Mouse (Mus musculus) hindbrain, embryonic 10.5 days (tissue): ENCODE results near the gene Slc15a5. TPM values are rescaled to one million over a fixed set of nuclear protein-coding genes. Genes with fewer than 3 reads are reported as not detected.
"Not testable (repeated sequence)": the region's sequence is repeated elsewhere in the genome, so short reads cannot be mapped to it uniquely, and the experiment has no call there.

Source experiments
- DNase-seq: peaks from one replicate; pipeline ENCODE4 v3.0.0-alpha.2; 2017; ENCODE audit warnings: low spot score
- H3K27ac ChIP-seq: fragments of 300-500 bp; sonication (generic); 2 replicates; pipeline ENCODE4 v1.5.1; 2016; ENCODE audit warnings: mild to moderate bottlenecking, moderate library complexity
- H3K27me3 ChIP-seq: fragments of 300-500 bp; sonication (generic); 2 replicates; pipeline ENCODE4 v1.6.1; 2016; ENCODE audit warnings: mild to moderate bottlenecking; ENCODE audit not compliant: poor library complexity, insufficient read depth, severe bottlenecking
- H3K36me3 ChIP-seq: fragments of 300-500 bp; sonication (generic); 2 replicates; pipeline ENCODE4 v1.6.1; 2016; ENCODE audit warnings: mild to moderate bottlenecking, moderate library complexity
- H3K4me1 ChIP-seq: fragments of 300-500 bp; sonication (generic); replicated peaks from 2 replicates; pipeline ENCODE4 v1.6.1; 2016; ENCODE audit warnings: mild to moderate bottlenecking
- H3K4me3 ChIP-seq: fragments of 300-500 bp; sonication (generic); 2 replicates; pipeline ENCODE4 v1.5.1; 2016; ENCODE audit warnings: mild to moderate bottlenecking, moderate library complexity
- H3K9me3 ChIP-seq: fragments of 300-500 bp; sonication (generic); 2 replicates; pipeline ENCODE4 v1.6.1; 2016; ENCODE audit warnings: mild to moderate bottlenecking, moderate library complexity
- WGBS: fragments of 180-500 bp; shearing (Covaris S2); methylation state at CpG from one replicate; pipeline ENCODE4 v1.1.7; 2016; 5-methylcytosine and 5-hydroxymethylcytosine counted together
- polyA plus RNA-seq: library from polyadenylated mRNA; unstranded; fragments of >200 nt; fragmentation: Nextera tagmentation; extraction: Ambion mirVana; gene quantifications from 2 replicates; pipeline ENCODE4 v1.2.1, GENCODE M21; 2016

Gene Slc15a5
- not detected in 2 replicates for polyA plus RNA-seq

DNA sequence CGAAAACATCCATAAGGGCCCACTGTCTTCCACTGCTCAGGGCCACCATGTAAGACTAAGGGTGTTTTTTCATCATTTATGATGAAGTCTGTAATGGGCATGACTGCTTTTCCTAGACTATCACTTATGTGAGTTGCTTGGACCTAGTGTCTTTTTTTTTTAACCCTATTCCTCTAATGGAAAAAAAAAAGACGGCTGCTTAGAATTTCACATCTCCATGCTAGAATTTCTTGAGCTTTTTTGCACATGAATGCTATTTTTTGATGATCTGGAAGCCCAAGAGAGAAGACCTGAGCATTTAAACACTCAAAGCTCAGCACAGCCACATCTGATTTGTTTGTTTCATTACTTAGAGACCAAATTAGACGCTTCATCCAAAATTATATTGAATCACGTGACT lies at the start of gene Slc15a5:
Gene Slc15a5 (minus strand): TSS at position 101 of the 400 bp plus-strand sequence.
- H3K4me3 ChIP-seq = no peak within 1 kb of the TSS
- H3K27ac ChIP-seq = no peak within 1 kb of the TSS
- H3K4me1 ChIP-seq = no peaks in the 10 kb centered on the region
- H3K27me3 ChIP-seq = no peaks in the 10 kb centered on the region
- DNase-seq = no peak
- no peaks in the 10 kb centered on the region for H3K36me3 ChIP-seq
- H3K9me3 ChIP-seq = no peaks in the 10 kb centered on the region
- 92% methylated on average over 4 of the region's 4 CpGs for WGBS

DNA sequence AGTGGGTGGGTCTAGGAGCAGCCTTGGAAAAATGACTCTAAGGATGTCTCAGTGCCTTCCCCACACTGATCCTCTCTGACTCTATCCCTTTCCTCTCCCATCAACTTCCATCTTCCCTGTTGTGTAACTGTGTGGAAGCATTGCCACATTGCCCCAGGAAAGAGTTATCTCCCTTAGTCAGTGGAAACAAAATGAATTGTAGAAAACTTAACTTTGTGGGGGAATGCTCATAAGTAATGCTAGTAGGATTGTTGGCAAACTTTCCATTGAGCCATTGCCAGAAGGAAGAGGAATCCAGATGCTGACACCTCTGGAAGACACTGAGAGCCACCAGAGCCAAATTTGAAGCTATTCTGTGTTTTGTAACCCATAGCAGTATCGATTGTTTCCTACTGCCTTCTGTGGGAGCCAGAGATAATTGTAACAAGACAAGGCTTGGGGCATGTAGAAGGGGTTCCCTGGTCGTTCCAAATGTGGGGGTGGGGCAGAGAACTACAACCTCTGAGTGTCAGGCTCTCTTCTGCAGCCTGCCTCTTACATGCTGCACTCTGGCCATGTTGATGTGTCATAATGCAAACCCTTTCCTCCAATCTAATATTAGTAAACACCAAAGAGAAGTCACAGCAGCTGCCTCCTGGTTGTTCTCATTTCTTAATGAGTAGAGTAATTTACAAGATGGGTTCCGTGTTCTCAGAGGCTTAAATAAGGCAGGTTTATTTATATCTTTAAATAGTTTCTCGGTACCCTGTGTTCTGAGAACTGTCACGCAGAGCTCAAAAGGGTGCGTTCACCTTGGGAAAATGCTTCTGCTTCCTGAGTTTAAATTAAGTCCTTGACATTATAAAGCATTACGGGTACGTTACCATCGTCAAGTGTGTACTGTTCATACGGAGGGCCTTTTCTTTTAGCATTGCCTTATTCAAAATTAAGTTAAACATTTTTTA lies 48.9 kb upstream of the Slc15a5 start:
- no peaks in the 10 kb centered on the region for H3K36me3 ChIP-seq
- H3K27ac ChIP-seq = no peak overlapping the region
- no peak for DNase-seq
- no peaks in the 10 kb centered on the region for H3K27me3 ChIP-seq
- H3K9me3 ChIP-seq = no peaks in the 10 kb centered on the region
- 93% methylated on average over 10 of the region's 10 CpGs for WGBS
- H3K4me3 ChIP-seq = no peak overlapping the region
- no peaks in the 10 kb centered on the region for H3K4me1 ChIP-seq

DNA sequence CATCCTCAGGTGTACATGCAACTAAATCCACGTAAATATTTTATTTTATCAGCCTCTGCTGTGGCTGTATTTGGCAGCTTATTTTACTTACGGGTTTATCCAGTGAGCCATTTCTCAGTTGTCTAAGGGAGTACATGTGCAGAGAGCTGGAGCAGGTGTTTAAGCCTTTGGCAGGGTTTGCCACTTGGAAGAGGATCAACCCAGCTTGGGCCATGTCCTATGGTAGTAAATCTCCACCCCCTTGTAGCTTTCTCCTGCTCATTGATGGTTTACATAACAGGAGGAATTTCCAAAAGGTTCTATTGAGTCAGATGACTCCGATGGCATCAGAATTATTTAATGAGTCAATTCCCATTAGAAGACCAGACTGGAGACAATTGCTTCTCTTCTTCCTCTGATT lies 37.8 kb upstream of the Slc15a5 start:
- WGBS = 90% methylated on average over 3 of the region's 3 CpGs
- Histone ChIP-seq H3K27ac (no peak overlapping the region), H3K36me3 (no peaks in the 10 kb centered on the region), H3K4me1 (no peaks in the 10 kb centered on the region), H3K9me3 (no peaks in the 10 kb centered on the region), H3K4me3 (no peak overlapping the region), H3K27me3 (no peaks in the 10 kb centered on the region)
- DNase-seq = no peak

DNA sequence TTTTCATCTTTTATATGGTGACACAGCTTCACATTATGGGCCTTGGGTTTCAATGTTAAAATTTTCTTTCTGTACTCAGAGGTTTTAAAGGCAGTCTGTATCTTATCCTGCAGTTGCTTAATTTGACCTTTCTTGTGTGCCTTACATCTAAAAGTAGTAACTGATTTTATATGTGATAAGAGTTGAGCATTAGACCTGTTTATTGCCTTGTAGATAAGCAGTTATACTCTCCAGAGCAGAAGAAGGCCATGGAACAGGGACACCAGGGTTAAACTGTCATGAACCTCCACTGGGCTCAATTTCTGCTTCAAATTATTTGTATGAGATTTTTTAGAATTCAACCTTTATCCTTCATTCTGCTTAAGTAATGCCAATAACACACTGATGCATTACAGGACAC lies 24.8 kb upstream of the Slc15a5 start:
- H3K4me3 ChIP-seq = no peak overlapping the region
- H3K9me3 ChIP-seq = no peaks in the 10 kb centered on the region
- H3K36me3 ChIP-seq = no peaks in the 10 kb centered on the region
- H3K4me1 ChIP-seq = no peaks in the 10 kb centered on the region
- no peaks in the 10 kb centered on the region for H3K27me3 ChIP-seq
- DNase-seq = no peak
- no peak overlapping the region for H3K27ac ChIP-seq

DNA sequence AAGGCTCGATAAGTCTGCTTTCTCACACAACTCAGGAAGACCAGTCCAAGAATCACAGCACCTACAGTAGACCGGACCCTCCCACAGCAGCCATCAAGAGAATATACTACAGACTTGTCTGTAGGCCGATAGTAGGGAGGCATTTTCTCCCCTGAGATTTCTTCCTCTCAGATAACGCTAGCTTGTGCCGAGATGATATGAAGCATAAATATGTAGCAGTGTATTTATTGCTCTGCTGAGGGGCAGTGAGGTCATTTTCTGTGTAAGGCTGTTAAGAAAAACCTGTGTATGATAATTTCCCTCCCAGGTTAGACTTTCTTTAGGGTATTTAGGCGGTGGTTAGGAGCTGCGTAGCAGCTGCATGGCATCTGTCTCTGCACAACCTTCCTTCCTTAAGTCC lies 23.2 kb upstream of the Slc15a5 start:
- 92% methylated on average over 7 of the region's 7 CpGs for WGBS
- DNase-seq = no peak
- Histone ChIP-seq H3K4me1 (no peaks in the 10 kb centered on the region), H3K36me3 (no peaks in the 10 kb centered on the region), H3K9me3 (no peaks in the 10 kb centered on the region), H3K4me3 (no peak overlapping the region), H3K27me3 (no peaks in the 10 kb centered on the region), H3K27ac (no peak overlapping the region)

DNA sequence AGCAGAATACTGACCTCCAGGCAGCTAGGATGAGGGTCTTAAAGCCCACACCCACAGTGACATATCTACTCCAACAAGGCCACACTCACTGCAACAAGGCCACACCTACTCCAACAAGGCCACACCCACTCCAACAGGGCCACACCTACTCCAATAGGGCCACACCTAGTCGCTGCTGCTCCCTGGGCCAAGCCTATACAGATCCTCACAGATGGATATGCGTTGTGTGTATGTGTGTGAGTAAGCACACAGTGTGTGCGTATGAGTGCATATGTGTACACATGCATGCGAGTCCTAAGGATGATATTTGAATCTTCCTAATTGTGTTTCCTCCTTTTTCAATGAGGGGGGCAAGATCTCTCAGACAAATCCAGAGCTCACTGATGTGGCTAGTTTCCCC lies 22.1 kb upstream of the Slc15a5 start:
- no peaks in the 10 kb centered on the region for H3K27me3 ChIP-seq
- DNase-seq = no peak
- WGBS = 87% methylated on average over 4 of the region's 4 CpGs
- no peaks in the 10 kb centered on the region for H3K36me3 ChIP-seq
- H3K4me3 ChIP-seq = no peak overlapping the region
- no peaks in the 10 kb centered on the region for H3K4me1 ChIP-seq
- no peak overlapping the region for H3K27ac ChIP-seq
- no peaks in the 10 kb centered on the region for H3K9me3 ChIP-seq

DNA sequence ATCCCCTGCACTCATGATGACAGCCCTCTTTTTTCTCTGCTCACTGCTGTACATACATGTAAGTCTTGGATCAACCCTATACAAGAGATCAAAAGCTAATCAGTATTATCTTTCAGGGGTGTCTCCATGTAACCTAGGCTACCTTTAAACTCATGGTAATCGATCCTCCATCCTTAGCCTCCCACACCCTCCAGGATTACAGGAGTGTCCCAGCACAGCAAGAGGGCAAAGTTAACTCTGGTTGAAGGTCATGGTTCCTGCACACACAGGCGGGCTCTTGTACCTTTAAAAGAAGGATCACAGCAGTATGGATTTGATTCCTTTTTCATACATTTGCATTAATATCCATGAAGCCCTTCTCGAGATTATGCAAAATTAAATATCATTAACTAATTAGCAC lies 19.9 kb upstream of the Slc15a5 start:
- DNase-seq = no peak
- Histone ChIP-seq H3K9me3 (no peaks in the 10 kb centered on the region), H3K36me3 (no peaks in the 10 kb centered on the region), H3K4me3 (no peak overlapping the region), H3K27me3 (no peaks in the 10 kb centered on the region), H3K4me1 (no peaks in the 10 kb centered on the region), H3K27ac (no peak overlapping the region)
- WGBS = 76% methylated on average over 3 of the region's 3 CpGs

DNA sequence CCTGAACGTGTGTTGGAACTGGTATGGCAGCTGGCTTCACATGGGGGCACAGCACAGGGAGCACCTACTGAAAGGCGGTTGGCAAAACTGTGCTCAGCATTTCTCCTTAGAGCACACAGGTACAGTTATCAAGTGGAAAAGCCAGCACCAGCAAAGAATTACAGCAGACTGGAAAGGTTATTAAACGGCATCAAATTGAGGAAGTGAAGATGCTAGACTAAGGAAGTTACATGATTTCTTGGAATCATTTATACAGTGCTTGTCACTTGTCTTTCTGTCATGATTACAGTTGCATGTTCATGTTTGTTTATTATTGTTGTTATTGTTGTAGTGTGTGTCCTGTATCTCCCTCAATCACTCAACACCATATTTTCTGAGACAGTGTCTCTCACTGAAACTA lies 15.3 kb upstream of the Slc15a5 start:
- no peaks in the 10 kb centered on the region for H3K36me3 ChIP-seq
- no peaks in the 10 kb centered on the region for H3K27me3 ChIP-seq
- no peak overlapping the region for H3K27ac ChIP-seq
- H3K4me3 ChIP-seq = no peak overlapping the region
- no peaks in the 10 kb centered on the region for H3K4me1 ChIP-seq
- no peaks in the 10 kb centered on the region for H3K9me3 ChIP-seq
- DNase-seq = no peak
- WGBS = 91% methylated on average over 3 of the region's 3 CpGs

DNA sequence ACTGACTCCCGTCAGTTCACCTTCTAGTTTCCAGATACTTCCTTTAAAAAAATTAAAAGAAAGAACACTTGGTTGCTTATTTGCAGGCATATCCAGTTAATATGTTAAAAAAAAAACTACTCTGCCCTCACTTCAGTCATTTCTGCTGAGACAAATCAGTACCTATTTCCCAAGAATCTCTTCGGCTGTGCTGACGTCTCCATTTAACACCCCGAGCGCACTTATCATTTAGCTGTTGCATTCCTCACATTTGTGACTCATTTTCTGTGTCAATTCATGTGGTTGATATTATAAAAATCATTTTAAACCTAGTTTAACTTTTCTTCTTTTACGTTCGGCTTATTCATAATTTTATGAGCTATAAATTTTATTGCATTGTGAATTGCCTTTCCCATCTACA lies 12.7 kb upstream of the Slc15a5 start:
- no peak overlapping the region for H3K27ac ChIP-seq
- H3K36me3 ChIP-seq = no peaks in the 10 kb centered on the region
- DNase-seq = no peak
- H3K27me3 ChIP-seq = no peaks in the 10 kb centered on the region
- 94% methylated on average over 7 of the region's 7 CpGs for WGBS
- H3K4me3 ChIP-seq = no peak overlapping the region
- H3K9me3 ChIP-seq = no peaks in the 10 kb centered on the region
- no peaks in the 10 kb centered on the region for H3K4me1 ChIP-seq

DNA sequence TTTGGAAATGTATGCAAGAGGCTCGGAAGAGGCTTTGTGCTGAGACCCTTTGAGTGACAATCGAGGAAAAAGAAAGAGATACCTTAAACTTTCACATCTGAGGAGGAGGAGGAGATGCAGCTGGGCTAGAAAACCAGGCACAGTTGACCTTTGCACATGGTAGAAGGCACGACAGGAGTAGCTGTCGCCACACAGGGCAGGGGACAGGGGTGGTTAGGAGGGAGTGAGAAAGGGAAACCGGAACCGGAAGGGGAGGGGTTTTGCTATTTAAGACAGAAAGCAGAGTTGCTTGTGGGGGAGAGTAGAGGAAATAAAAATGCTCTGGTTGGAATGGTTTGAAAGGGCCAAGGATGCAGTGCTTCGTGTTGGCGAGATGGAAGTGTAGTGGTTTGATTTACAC lies 9.4 kb upstream of the Slc15a5 start:
- no peak for DNase-seq
- no peaks in the 10 kb centered on the region for H3K4me1 ChIP-seq
- H3K27ac ChIP-seq = no peak overlapping the region
- no peaks in the 10 kb centered on the region for H3K27me3 ChIP-seq
- WGBS = 76% methylated on average over 8 of the region's 8 CpGs
- no peak overlapping the region for H3K4me3 ChIP-seq
- H3K9me3 ChIP-seq = no peaks in the 10 kb centered on the region
- H3K36me3 ChIP-seq = no peaks in the 10 kb centered on the region

DNA sequence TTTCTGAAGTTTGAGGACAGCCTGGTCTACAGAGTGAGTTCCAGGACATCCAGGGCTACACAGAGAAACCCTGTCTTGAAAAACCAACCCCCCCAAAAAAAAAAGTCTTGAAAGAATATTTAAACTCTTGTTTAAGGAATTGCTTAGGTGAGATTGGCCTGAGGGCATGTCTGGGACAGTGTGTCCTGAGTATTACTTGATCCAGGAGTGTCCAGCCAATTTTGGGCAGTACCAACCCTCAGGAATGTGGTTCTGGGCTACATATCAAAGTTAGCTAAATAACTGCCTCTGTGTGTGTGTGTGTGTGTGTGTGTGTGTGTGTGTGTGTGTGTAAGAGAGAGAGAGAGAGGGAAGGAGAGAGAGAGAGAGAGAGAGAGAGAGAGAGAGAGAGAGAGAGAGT lies 6.7 kb upstream of the Slc15a5 start:
- not testable (repeated sequence) for H3K27ac ChIP-seq, H3K27me3 ChIP-seq, DNase-seq, H3K4me3 ChIP-seq, H3K36me3 ChIP-seq, H3K9me3 ChIP-seq, H3K4me1 ChIP-seq

DNA sequence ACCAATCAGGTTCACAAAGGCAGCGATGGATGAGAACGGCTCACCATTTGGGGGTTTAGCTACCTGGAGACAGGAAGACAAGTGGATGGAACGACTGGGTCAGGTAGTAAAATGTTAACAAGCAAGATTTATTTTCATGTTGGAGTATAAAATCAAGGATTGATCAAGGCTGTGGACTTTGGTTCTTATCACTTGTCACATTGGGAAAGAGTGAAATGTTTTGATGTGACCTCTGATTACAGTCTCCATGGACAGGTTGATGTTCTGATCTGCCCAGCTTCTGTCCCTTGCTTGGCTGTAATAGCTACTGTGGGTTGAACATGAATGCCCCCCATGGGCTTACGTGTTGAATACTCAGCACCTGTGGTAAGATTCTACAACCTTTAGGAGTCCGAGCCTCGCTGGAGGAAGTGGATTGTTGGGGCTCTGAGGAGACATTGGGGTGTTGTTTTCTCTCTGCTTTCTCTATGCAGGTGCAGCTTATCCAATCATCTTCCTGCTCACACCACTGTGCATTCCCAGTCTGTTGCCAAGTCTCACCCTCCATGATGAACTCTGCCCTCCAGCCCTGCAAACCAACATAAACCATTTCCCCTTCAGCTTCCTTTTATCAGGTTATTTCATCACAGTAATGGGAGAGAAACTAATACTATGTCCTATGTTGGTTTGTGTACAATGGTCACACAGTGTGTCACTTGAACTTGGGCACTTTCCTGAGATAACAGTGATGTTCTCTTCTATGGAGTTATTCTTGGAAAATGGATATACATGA lies 1.2 kb upstream of the Slc15a5 start:
- Histone ChIP-seq H3K4me1 (no peaks in the 10 kb centered on the region), H3K27me3 (no peaks in the 10 kb centered on the region), H3K36me3 (no peaks in the 10 kb centered on the region), H3K27ac (no peak overlapping the region), H3K4me3 (no peak overlapping the region), H3K9me3 (no peaks in the 10 kb centered on the region)
- DNase-seq = no peak
- 87% methylated on average over 6 of the region's 6 CpGs for WGBS

DNA sequence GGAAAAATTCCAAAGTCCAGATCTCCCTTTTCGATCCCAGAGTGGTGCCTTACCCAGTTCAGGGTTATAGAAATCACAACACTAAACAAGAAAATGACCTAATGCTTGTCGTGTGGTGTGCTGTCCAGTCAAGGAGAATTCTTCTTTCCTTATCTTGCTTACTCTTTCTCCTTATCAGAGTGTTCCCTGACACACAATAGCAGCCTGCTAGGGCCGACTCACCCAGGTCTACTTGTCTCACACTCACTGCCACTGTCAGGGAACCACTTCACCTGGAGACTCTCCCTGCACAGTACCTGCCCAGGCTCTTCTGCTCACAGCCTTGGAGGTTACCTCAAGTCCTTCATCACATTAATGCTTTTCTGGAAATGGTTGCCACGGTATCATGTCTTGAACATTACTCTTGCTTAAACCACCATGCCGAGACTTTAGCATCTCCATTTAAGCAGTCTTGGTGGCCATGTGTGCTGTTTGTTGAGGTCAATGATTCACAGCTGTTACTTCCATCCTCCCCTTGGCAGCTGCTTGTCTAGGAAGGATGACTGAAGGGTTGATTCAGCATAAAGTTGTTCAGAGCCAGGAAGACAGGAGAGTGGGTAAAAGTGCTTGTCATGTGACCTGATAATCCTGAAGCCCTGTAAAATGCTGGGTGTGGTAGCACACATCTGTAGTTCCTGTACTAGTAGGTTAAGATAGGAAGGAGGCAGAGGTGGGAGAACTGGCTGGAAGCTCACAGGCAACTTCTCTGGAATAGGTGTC lies 1.9 kb downstream of the Slc15a5 start:
- DNase-seq = no peak
- no peaks in the 10 kb centered on the region for H3K27me3 ChIP-seq
- H3K4me1 ChIP-seq = no peaks in the 10 kb centered on the region
- no peak overlapping the region for H3K27ac ChIP-seq
- no peak overlapping the region for H3K4me3 ChIP-seq
- 87% methylated on average over 5 of the region's 5 CpGs for WGBS
- no peaks in the 10 kb centered on the region for H3K36me3 ChIP-seq
- H3K9me3 ChIP-seq = no peaks in the 10 kb centered on the region
